Mouse (Mus musculus) E14TG2a.4 (cell line): ENCODE measurements around the gene Cerkl.

Experiments used
- CTCF ChIP-seq: conservative IDR thresholded peaks from 2 replicates; pipeline ENCODE4 v1.5.1; 2014; ENCODE audit warnings: low read length
- NANOG ChIP-seq: IDR thresholded peaks from 2 replicates; pipeline ENCODE4 v1.6.1; 2014; ENCODE audit warnings: borderline replicate concordance, low read length, mixed read lengths
- POU5F1 ChIP-seq: IDR thresholded peaks from 2 replicates; pipeline ENCODE4 v1.6.1; 2014; ENCODE audit warnings: low read length, borderline replicate concordance

GRCm38 (mm10) chr2:79442906-79443305, 13.7 kb downstream of the Cerkl start:
- no peak for TF ChIP-seq CTCF
- TF ChIP-seq NANOG, result no peak
- no peak for TF ChIP-seq POU5F1
